Mouse (Mus musculus): Measurements from ENCODE around the gene Hhat. TPM values are rescaled to one million over a fixed set of nuclear protein-coding genes. Genes with fewer than 3 reads are reported as not detected.

The Hhat gene
- polyA plus RNA-seq, 1 experiment from 2014 or later, result 3.6 TPM

DNA sequence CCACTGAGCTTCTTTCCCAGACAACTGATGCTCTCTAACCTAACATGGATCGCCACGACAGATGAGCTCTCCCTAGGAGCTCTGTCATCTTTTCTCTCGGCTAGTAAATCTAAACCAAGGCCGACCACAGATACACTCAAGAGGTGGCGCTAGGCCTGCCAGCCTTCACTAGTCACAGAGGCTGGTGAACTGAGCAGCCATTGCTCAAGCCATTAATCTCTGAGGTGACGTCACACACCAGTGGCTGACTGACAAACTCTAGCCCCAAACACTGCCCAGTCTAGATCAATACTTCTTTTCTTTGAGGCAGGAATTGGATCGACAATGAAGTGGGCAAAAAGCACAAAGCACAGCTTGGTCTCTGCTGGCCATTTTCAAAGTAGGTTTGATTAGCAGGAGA, 226.1 kb downstream of the Hhat start:
- Histone ChIP-seq H3K9me3 (ENCODE audit: control insufficient read depth, low read length) (no peaks in the 10 kb centered on the region), H3K4me3 (ENCODE audit: low read depth, low read length) (no peak overlapping the region), H3K4me1 (replicated peaks; ENCODE audit: control insufficient read depth, insufficient read depth) (no peaks in the 10 kb centered on the region), H3K4me2 (replicated peaks; ENCODE audit: low read depth) (no peak overlapping the region), H3K9ac (ENCODE audit: low read length) (no peak overlapping the region), H3K27me3 (ENCODE audit: control insufficient read depth, insufficient read depth, low read length) (no peaks in the 10 kb centered on the region), H3K36me3 (ENCODE audit: control insufficient read depth, insufficient read depth, low read length) (no peaks in the 10 kb centered on the region), H3K27ac (replicated peaks) (no peak overlapping the region)
- DNase-seq (ENCODE audit: low spot score) (no peak), ATAC-seq (ENCODE audit: low FRiP score, low TSS enrichment) (no peak)
- TF ChIP-seq CTCF (IDR thresholded peaks at IDR 0.05; ENCODE audit: low read depth) (no peak), EP300 (optimal IDR thresholded peaks at IDR 0.05) (no peak)
- WGBS, result 66% methylated on average over 7 of the region's 7 CpGs

GRCm38 (mm10) chr1:192544091-192544490, 226.9 kb downstream of the Hhat start:
- Histone ChIP-seq H3K27me3 (ENCODE audit: control insufficient read depth, insufficient read depth, low read length) (no peaks in the 10 kb centered on the region), H3K9me3 (ENCODE audit: control insufficient read depth, low read length) (no peaks in the 10 kb centered on the region), H3K4me2 (replicated peaks; ENCODE audit: low read depth) (no peak overlapping the region), H3K27ac (replicated peaks) (no peak overlapping the region), H3K4me1 (replicated peaks; ENCODE audit: control insufficient read depth, insufficient read depth) (no peaks in the 10 kb centered on the region), H3K9ac (ENCODE audit: low read length) (no peak overlapping the region), H3K36me3 (ENCODE audit: control insufficient read depth, insufficient read depth, low read length) (no peaks in the 10 kb centered on the region), H3K4me3 (ENCODE audit: low read depth, low read length) (no peak overlapping the region)
- ATAC-seq (ENCODE audit: low FRiP score, low TSS enrichment), result no peak
- no peak for DNase-seq (ENCODE audit: low spot score)
- TF ChIP-seq CTCF (IDR thresholded peaks at IDR 0.05; ENCODE audit: low read depth), result no peak
- no peak for TF ChIP-seq EP300 (optimal IDR thresholded peaks at IDR 0.05)
- 62% methylated on average over 9 of the region's 9 CpGs for WGBS

- 78% methylated on average over 4 of the region's 4 CpGs for WGBS
- no peak overlapping the region for H3K9ac ChIP-seq (ENCODE audit: low read length)
- no peak overlapping the region for H3K4me3 ChIP-seq (ENCODE audit: low read depth, low read length)
- H3K36me3 ChIP-seq (ENCODE audit: control insufficient read depth, insufficient read depth, low read length), result no peaks in the 10 kb centered on the region
- TF ChIP-seq CTCF (IDR thresholded peaks at IDR 0.05; ENCODE audit: low read depth), result no peak
- TF ChIP-seq EP300 (optimal IDR thresholded peaks at IDR 0.05), result no peak
- no peak overlapping the region for H3K4me2 ChIP-seq (replicated peaks; ENCODE audit: low read depth)
- H3K27me3 ChIP-seq (ENCODE audit: control insufficient read depth, insufficient read depth, low read length), result no peaks in the 10 kb centered on the region
- no peak for DNase-seq (ENCODE audit: low spot score)
- no peaks in the 10 kb centered on the region for H3K9me3 ChIP-seq (ENCODE audit: control insufficient read depth, low read length)
- no peak for ATAC-seq (ENCODE audit: low FRiP score, low TSS enrichment)
- H3K4me1 ChIP-seq (replicated peaks; ENCODE audit: control insufficient read depth, insufficient read depth), result no peaks in the 10 kb centered on the region
- H3K27ac ChIP-seq (replicated peaks), result no peak overlapping the region
Observed at GRCm38 (mm10) chr1:192543686-192544085, 227.3 kb downstream of the Hhat start.

DNA sequence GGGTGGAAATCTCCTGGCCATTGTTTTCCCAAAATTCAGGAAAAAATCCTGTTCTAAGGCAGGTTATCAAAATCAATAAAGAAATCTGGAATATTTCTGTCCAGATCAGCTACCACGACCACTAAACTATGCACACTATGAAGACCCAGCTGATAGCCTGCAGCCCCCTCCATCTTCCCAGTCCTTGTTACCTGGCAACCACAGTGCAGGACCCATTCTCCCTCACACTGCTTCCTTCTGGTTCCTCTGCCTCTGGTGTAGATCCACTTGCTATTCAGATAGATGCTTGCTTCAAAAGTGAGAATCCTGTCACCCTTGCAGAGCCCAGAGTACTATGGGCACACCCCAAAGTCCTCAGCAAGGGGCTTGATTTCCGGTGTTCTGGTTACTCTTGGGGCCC, 228.9 kb downstream of the Hhat start:
- no peak overlapping the region for H3K4me3 ChIP-seq (ENCODE audit: low read depth, low read length)
- H3K9ac ChIP-seq (ENCODE audit: low read length), result no peak overlapping the region
- no peaks in the 10 kb centered on the region for H3K27me3 ChIP-seq (ENCODE audit: control insufficient read depth, insufficient read depth, low read length)
- ATAC-seq (ENCODE audit: low FRiP score, low TSS enrichment), result no peak
- H3K4me1 ChIP-seq (replicated peaks; ENCODE audit: control insufficient read depth, insufficient read depth), result no peaks in the 10 kb centered on the region
- no peaks in the 10 kb centered on the region for H3K36me3 ChIP-seq (ENCODE audit: control insufficient read depth, insufficient read depth, low read length)
- H3K4me2 ChIP-seq (replicated peaks; ENCODE audit: low read depth), result no peak overlapping the region
- TF ChIP-seq EP300 (optimal IDR thresholded peaks at IDR 0.05) (no peak), CTCF (IDR thresholded peaks at IDR 0.05; ENCODE audit: low read depth) (no peak)
- no peak overlapping the region for H3K27ac ChIP-seq (replicated peaks)
- 74% methylated on average over 2 of the region's 2 CpGs for WGBS
- no peak for DNase-seq (ENCODE audit: low spot score)
- H3K9me3 ChIP-seq (ENCODE audit: control insufficient read depth, low read length), result no peaks in the 10 kb centered on the region

DNA sequence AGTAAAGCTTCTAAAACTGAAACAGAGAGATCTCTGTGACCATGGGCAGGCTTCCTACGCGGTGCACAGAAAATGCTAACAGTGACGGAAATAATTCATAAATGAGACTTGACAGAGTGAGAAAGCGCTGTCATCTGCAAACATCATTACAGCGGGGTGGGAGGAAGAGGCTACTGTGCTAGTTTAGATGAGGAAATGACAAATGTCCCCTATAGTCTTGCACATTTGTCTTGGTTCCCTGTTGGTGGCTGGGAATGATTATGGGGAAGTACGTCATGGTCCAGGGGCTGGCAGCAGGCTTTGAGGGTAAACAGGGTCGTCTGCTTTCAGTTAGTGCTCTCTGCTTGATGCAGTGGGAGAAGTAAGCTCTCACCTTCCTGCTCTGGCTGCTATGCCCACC, 233.9 kb downstream of the Hhat start:
- no peak overlapping the region for H3K27ac ChIP-seq (replicated peaks)
- no peaks in the 10 kb centered on the region for H3K9me3 ChIP-seq (ENCODE audit: control insufficient read depth, low read length)
- ATAC-seq (ENCODE audit: low FRiP score, low TSS enrichment) (no peak), DNase-seq (ENCODE audit: low spot score) (no peak)
- no peaks in the 10 kb centered on the region for H3K4me1 ChIP-seq (replicated peaks; ENCODE audit: control insufficient read depth, insufficient read depth)
- H3K4me2 ChIP-seq (replicated peaks; ENCODE audit: low read depth), result no peak overlapping the region
- H3K4me3 ChIP-seq (ENCODE audit: low read depth, low read length), result no peak overlapping the region
- H3K36me3 ChIP-seq (ENCODE audit: control insufficient read depth, insufficient read depth, low read length), result no peaks in the 10 kb centered on the region
- no peak for TF ChIP-seq EP300 (optimal IDR thresholded peaks at IDR 0.05)
- TF ChIP-seq CTCF (IDR thresholded peaks at IDR 0.05; ENCODE audit: low read depth), result no peak
- WGBS, result 65% methylated on average over 7 of the region's 7 CpGs
- no peaks in the 10 kb centered on the region for H3K27me3 ChIP-seq (ENCODE audit: control insufficient read depth, insufficient read depth, low read length)
- no peak overlapping the region for H3K9ac ChIP-seq (ENCODE audit: low read length)

GRCm38 (mm10) chr1:192536440-192536839, 234.6 kb downstream of the Hhat start:
- Histone ChIP-seq H3K27ac (replicated peaks) (no peak overlapping the region), H3K9me3 (ENCODE audit: control insufficient read depth, low read length) (no peaks in the 10 kb centered on the region), H3K4me1 (replicated peaks; ENCODE audit: control insufficient read depth, insufficient read depth) (no peaks in the 10 kb centered on the region), H3K9ac (ENCODE audit: low read length) (no peak overlapping the region), H3K4me3 (ENCODE audit: low read depth, low read length) (no peak overlapping the region), H3K27me3 (ENCODE audit: control insufficient read depth, insufficient read depth, low read length) (no peaks in the 10 kb centered on the region), H3K4me2 (replicated peaks; ENCODE audit: low read depth) (no peak overlapping the region), H3K36me3 (ENCODE audit: control insufficient read depth, insufficient read depth, low read length) (no peaks in the 10 kb centered on the region)
- DNase-seq (ENCODE audit: low spot score) (no peak), ATAC-seq (ENCODE audit: low FRiP score, low TSS enrichment) (no peak)
- 28% methylated on average over 1 of the region's 1 CpGs for WGBS
- TF ChIP-seq EP300 (optimal IDR thresholded peaks at IDR 0.05), result no peak
- TF ChIP-seq CTCF (IDR thresholded peaks at IDR 0.05; ENCODE audit: low read depth), result no peak

Measured in stomach, postnatal 0 days (tissue).